ENCODE assay signal across 8 mouse cellular contexts in genomic region chr2:26205126-26205525, GRCm38 (mm10). TPM values are rescaled to one million over a fixed set of nuclear protein-coding genes. Genes with fewer than 3 reads are reported as not detected.
A peak's percentile ranks its signal among the peaks of the same experiment; 100 is the strongest.
DNase-seq lines count a peak whose midpoint lies in the region; ATAC-seq lines count a peak whose summit lies in the region.

No protein-coding gene starts in this region.

- WGBS in liver, embryonic 13.5 days (ENCODE audit: insufficient replicate concordance) = 4% methylated on average over 16 of the region's 16 CpGs
- WGBS in heart, embryonic 11.5 days (ENCODE audit: insufficient replicate concordance) = 3% methylated on average over 16 of the region's 16 CpGs

- H3K36me3 ChIP-seq in liver, embryonic 13.5 days = peaks cover 1% of the 10 kb centered on the region
- H3K36me3 ChIP-seq in heart, embryonic 11.5 days (ENCODE audit: control insufficient read depth, insufficient read depth, low read length) = no peaks in the 10 kb centered on the region; the same call in 1 of the 2 replicates

- no peak overlapping the region for H3K4me3 ChIP-seq in liver, embryonic 13.5 days (replicated peaks)
- H3K4me3 ChIP-seq in heart, embryonic 11.5 days (ENCODE audit: low read depth, low read length) = no peak overlapping the region

- intact Hi-C loops in heart, postnatal 14 days (cut with DNase I) = no loop called here
- intact Hi-C loops in heart, postnatal 25 days (cut with DNase I) = no loop called here

- H3K9me3 ChIP-seq in liver, embryonic 13.5 days (replicated peaks) = no peaks in the 10 kb centered on the region
- no peaks in the 10 kb centered on the region for H3K9me3 ChIP-seq in heart, embryonic 11.5 days (replicated peaks; ENCODE audit: control insufficient read depth, low read length)

- ATAC-seq in liver, embryonic 13.5 days (ENCODE audit: low read depth) = no peak
- ATAC-seq in heart, embryonic 11.5 days (replicated peaks; ENCODE audit: insufficient number of reproducible peaks, low FRiP score, low TSS enrichment) = no peak

- H3K4me2 ChIP-seq in liver, embryonic 13.5 days = no peak overlapping the region
- no peak overlapping the region for H3K4me2 ChIP-seq in heart, embryonic 11.5 days

- peak; percentile 49 to 64 for DNase-seq in heart, postnatal 14 days
- DNase-seq in heart, postnatal 25 days (ENCODE audit: low spot score) = no peak
- DNase-seq in urinary bladder, postnatal 14 days (ENCODE audit: low spot score) = peak; percentile 22
- no peak for DNase-seq in urinary bladder, postnatal 4 days (ENCODE audit: low spot score in 2 of 2)
- DNase-seq in liver, embryonic 13.5 days = peak; percentile 16
- DNase-seq in frontal cortex, postnatal 14 days (ENCODE audit: low spot score in 2 of 2) = no peak
- no peak for DNase-seq in cerebellum, adult 8-10 months

- no peak overlapping the region for H3K9ac ChIP-seq in liver, embryonic 13.5 days
- no peak overlapping the region for H3K9ac ChIP-seq in heart, embryonic 11.5 days (ENCODE audit: low read depth, low read length)

- H3K27me3 ChIP-seq in liver, embryonic 13.5 days = peaks cover 79% of the 10 kb centered on the region
- H3K27me3 ChIP-seq in heart, embryonic 11.5 days (ENCODE audit: control insufficient read depth, insufficient read depth, low read length) = peaks cover 80% of the 10 kb centered on the region

- no peak overlapping the region for H3K27ac ChIP-seq in liver, embryonic 13.5 days
- H3K27ac ChIP-seq in heart, embryonic 11.5 days (ENCODE audit: low read depth, low read length) = no peak overlapping the region

- H3K4me1 ChIP-seq in liver, embryonic 13.5 days (replicated peaks) = peaks cover 10% of the 10 kb centered on the region
- H3K4me1 ChIP-seq in heart, embryonic 11.5 days (ENCODE audit: control insufficient read depth, insufficient read depth, low read length) = peaks cover 13% of the 10 kb centered on the region

RNA-seq across cellular contexts. Expression of gene Lhx3, which starts 3.0 kb away (rescaled TPM):
- not detected for total RNA-seq in heart, postnatal 14 days (2021)
- total RNA-seq in heart, postnatal 25 days (2021) = not detected
- not detected in 2 replicates for polyA plus RNA-seq in liver, embryonic 13.5 days (2015; fragmentation: Nextera tagmentation; extraction: Ambion mirVana)
- 0.59 and 0.63 TPM in 2 replicates for polyA plus RNA-seq in heart, embryonic 11.5 days (2014; fragmentation: Nextera tagmentation; extraction: Ambion mirVana)

RNA-seq across cellular contexts. Expression of gene Qsox2, which starts 32.2 kb away (rescaled TPM):
- total RNA-seq in heart, postnatal 14 days (2021) = 10 to 100 TPM; 13.8 to 16.1 TPM
- 10 to 100 TPM; 15.8 to 15.9 TPM for total RNA-seq in heart, postnatal 25 days (2021)
- polyA plus RNA-seq in liver, embryonic 13.5 days (2015; fragmentation: Nextera tagmentation; extraction: Ambion mirVana) = 5.7 and 7.7 TPM in 2 replicates
- 11.8 and 15.6 TPM in 2 replicates for polyA plus RNA-seq in heart, embryonic 11.5 days (2014; fragmentation: Nextera tagmentation; extraction: Ambion mirVana)

Comparison
In these comparisons a context has a peak if more than half of its experiments do, and no peak if none do; other contexts are left out.
1. DNase-seq: peak in heart, postnatal 14 days (2 of 2), urinary bladder, postnatal 14 days (single experiment) and liver, embryonic 13.5 days (single experiment); none in heart, postnatal 25 days (single experiment), urinary bladder, postnatal 4 days (0 of 2), frontal cortex, postnatal 14 days (0 of 2) and cerebellum, adult 8-10 months (single experiment).